Mouse (Mus musculus): ENCODE results near the gene Pcnx4. TPM values are rescaled to one million over a fixed set of nuclear protein-coding genes. Genes with fewer than 3 reads are reported as not detected.

Pcnx4 gene
- 6.2 TPM for polyA plus RNA-seq (2014; fragmentation: Illumina TruSeq; extraction: RNeasy Lipid Tissue Mini Kit (QIAGEN cat#74804); ENCODE audit: low read depth, low replicate concordance)

DNA sequence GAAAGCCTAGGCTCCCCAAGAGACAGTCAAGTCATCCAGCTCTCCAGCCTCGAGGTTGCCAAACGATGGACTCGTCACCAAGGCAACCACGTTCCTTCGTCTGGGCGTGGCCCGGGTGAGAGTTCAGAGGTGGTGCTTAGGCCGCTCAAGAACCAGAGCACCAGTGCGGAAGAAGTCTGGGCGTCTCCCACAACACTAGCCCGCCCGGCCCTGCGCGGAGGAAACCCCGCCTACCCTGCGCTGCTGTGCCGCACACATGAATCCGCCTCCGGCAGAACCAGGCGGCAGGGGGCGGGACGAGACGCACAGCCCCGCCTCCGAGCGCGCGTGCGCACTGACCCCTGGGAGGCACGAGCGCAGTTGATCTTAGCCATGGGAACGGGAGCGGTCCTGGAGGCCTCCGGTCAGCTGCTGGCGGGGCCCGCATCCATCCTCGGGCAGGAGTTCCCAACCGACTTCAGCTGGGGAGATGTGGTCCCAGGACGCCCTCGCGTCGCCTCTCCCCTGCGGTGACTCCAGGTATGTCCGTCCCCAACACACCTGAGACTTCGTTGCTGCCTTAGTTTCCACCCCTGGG is at the start of gene Pcnx4:
Gene Pcnx4, plus strand, starts transcription at position 363 of the 577 bp plus-strand sequence.

Other genes with a start within 250 kb of the Pcnx4 start
- 3.3 TPM for gene Rtn1, start 127.3 kb upstream of the Pcnx4 start, polyA plus RNA-seq (2014; fragmentation: Illumina TruSeq; extraction: RNeasy Lipid Tissue Mini Kit (QIAGEN cat#74804); ENCODE audit: low read depth, low replicate concordance)
- 5.9 TPM for gene Lrrc9, start 94.5 kb upstream of the Pcnx4 start, polyA plus RNA-seq (2014; fragmentation: Illumina TruSeq; extraction: RNeasy Lipid Tissue Mini Kit (QIAGEN cat#74804); ENCODE audit: low read depth, low replicate concordance)
- not detected for gene Gm4756, start 113.3 kb downstream of the Pcnx4 start, polyA plus RNA-seq (2014; fragmentation: Illumina TruSeq; extraction: RNeasy Lipid Tissue Mini Kit (QIAGEN cat#74804); ENCODE audit: low read depth, low replicate concordance)
- 61.3 TPM for gene Dhrs7, start 128.5 kb downstream of the Pcnx4 start, polyA plus RNA-seq (2014; fragmentation: Illumina TruSeq; extraction: RNeasy Lipid Tissue Mini Kit (QIAGEN cat#74804); ENCODE audit: low read depth, low replicate concordance)
- 151 TPM for gene Ppm1a, start 221.1 kb downstream of the Pcnx4 start, polyA plus RNA-seq (2014; fragmentation: Illumina TruSeq; extraction: RNeasy Lipid Tissue Mini Kit (QIAGEN cat#74804); ENCODE audit: low read depth, low replicate concordance)

Measured in adipose tissue, adult 10 weeks (tissue).